Mouse (Mus musculus) testis, adult 2 months (tissue): ENCODE measurements around the gene Pfn4. TPM values are rescaled to one million over a fixed set of nuclear protein-coding genes. Genes with fewer than 3 reads are reported as not detected.
A peak's percentile ranks its signal among the peaks of the same experiment; 100 is the strongest.
"Not testable (repeated sequence)": the region's sequence is repeated elsewhere in the genome, so short reads cannot be mapped to it uniquely, and the experiment has no call there.

Experiments used
- H3K27ac ChIP-seq: fragments of 200-500 bp; 2 replicates; pipeline ENCODE4 v1.5.1; 2012; ENCODE audit warnings: low read depth, low read length; ENCODE audit not compliant: control insufficient read depth, insufficient read depth
- H3K27me3 ChIP-seq: fragments of 200-500 bp; 2 replicates; pipeline ENCODE4 v1.6.1; 2012; ENCODE audit warnings: mild to moderate bottlenecking, low read length, moderate library complexity; ENCODE audit not compliant: control insufficient read depth, insufficient read depth
- H3K36me3 ChIP-seq: fragments of 200-500 bp; 2 replicates; pipeline ENCODE4 v1.6.1; 2012; ENCODE audit warnings: mild to moderate bottlenecking, low read length; ENCODE audit not compliant: control insufficient read depth, insufficient read depth
- H3K4me1 ChIP-seq: fragments of 200-500 bp; 2 replicates; pipeline ENCODE4 v1.6.1; 2012; ENCODE audit warnings: low read length; ENCODE audit not compliant: control insufficient read depth, insufficient read depth
- H3K4me3 ChIP-seq: fragments of 200-500 bp; 2 replicates; pipeline ENCODE4 v1.5.1; 2012; ENCODE audit warnings: low read depth, mild to moderate bottlenecking, low read length, moderate library complexity, mixed read lengths; ENCODE audit not compliant: control insufficient read depth
- CTCF ChIP-seq: fragments of 200-500 bp; IDR thresholded peaks from 2 replicates; pipeline ENCODE4 v1.5.1; 2012; ENCODE audit warnings: low read depth, mild to moderate bottlenecking, inconsistent platforms, low read length, moderate library complexity; ENCODE audit not compliant: control insufficient read depth, insufficient read depth, insufficient replicate concordance
- POLR2A ChIP-seq: fragments of 200-500 bp; IDR thresholded peaks from 2 replicates; pipeline ENCODE4 v1.6.1; 2012; ENCODE audit warnings: low read depth, mild to moderate bottlenecking, inconsistent platforms, low read length, moderate library complexity; ENCODE audit not compliant: control insufficient read depth
- polyA plus RNA-seq: library from polyadenylated mRNA; depleted of rRNA; stranded (reverse); fragments of >200 nt; gene quantifications from 2 replicates; pipeline ENCODE4 v1.2.3, GENCODE M21; 2012

Pfn4 gene
- polyA plus RNA-seq, 1 experiment: 173 TPM

- TF ChIP-seq POLR2A: peak; percentile 95
- TF ChIP-seq CTCF: no peak
- no peaks in the 10 kb centered on the region for H3K36me3 ChIP-seq
- no peaks in the 10 kb centered on the region for H3K27me3 ChIP-seq
- H3K27ac ChIP-seq: peak within 1 kb of the TSS; percentile 86
- H3K4me1 ChIP-seq: peaks cover 3% of the 10 kb centered on the region
- peak within 1 kb of the TSS; percentile 88 for H3K4me3 ChIP-seq
These were observed 30.7 kb upstream of the Pfn4 start, which contains the start of gene Fam228a for GRCm38 (mm10) chr12:4738031-4738576. Fam228a (minus strand) TSS chr12:4738430.

GRCm38 (mm10) chr12:4740823-4741222 is 28.0 kb upstream of the Pfn4 start:
- Histone ChIP-seq H3K27ac (no peak overlapping the region), H3K4me1 (peaks cover 3% of the 10 kb centered on the region), H3K27me3 (no peaks in the 10 kb centered on the region), H3K4me3 (no peak overlapping the region), H3K36me3 (no peaks in the 10 kb centered on the region)
- no peak for TF ChIP-seq POLR2A
- no peak for TF ChIP-seq CTCF

GRCm38 (mm10) chr12:4742183-4742582 is 26.6 kb upstream of the Pfn4 start:
- H3K36me3 ChIP-seq: no peaks in the 10 kb centered on the region
- TF ChIP-seq POLR2A: no peak
- TF ChIP-seq CTCF: no peak
- no peak overlapping the region for H3K27ac ChIP-seq
- peaks cover 3% of the 10 kb centered on the region for H3K4me1 ChIP-seq
- H3K4me3 ChIP-seq: no peak overlapping the region
- H3K27me3 ChIP-seq: no peaks in the 10 kb centered on the region

GRCm38 (mm10) chr12:4744486-4744885 is 24.3 kb upstream of the Pfn4 start:
- Histone ChIP-seq H3K36me3 (no peaks in the 10 kb centered on the region), H3K4me3 (no peak overlapping the region), H3K4me1 (no peaks in the 10 kb centered on the region), H3K27me3 (no peaks in the 10 kb centered on the region), H3K27ac (no peak overlapping the region)
- TF ChIP-seq POLR2A: no peak
- TF ChIP-seq CTCF: no peak

- not testable (repeated sequence) for H3K4me3 ChIP-seq, H3K27ac ChIP-seq, H3K4me1 ChIP-seq, H3K27me3 ChIP-seq, H3K36me3 ChIP-seq
These were observed 14.4 kb upstream of the Pfn4 start for GRCm38 (mm10) chr12:4754451-4754850.

GRCm38 (mm10) chr12:4757060-4757459 is 11.8 kb upstream of the Pfn4 start:
- Histone ChIP-seq H3K36me3 (no peaks in the 10 kb centered on the region), H3K27me3 (no peaks in the 10 kb centered on the region), H3K4me1 (no peaks in the 10 kb centered on the region), H3K4me3 (no peak overlapping the region), H3K27ac (no peak overlapping the region)
- TF ChIP-seq POLR2A (no peak), CTCF (no peak)

GRCm38 (mm10) chr12:4769333-4769723 is 506 bp downstream of the Pfn4 start:
- Histone ChIP-seq H3K36me3 (no peaks in the 10 kb centered on the region), H3K4me3 (peak overlapping the region; percentile 91), H3K27me3 (no peaks in the 10 kb centered on the region), H3K27ac (peak overlapping the region; percentile 93), H3K4me1 (no peaks in the 10 kb centered on the region; the same call in none of the 2 replicates)
- TF ChIP-seq CTCF: no peak
- 0 out of 2 replicates have a peak, but pooled peaks have one; percentile 6 for TF ChIP-seq POLR2A

- no peaks in the 10 kb centered on the region for H3K27me3 ChIP-seq
- TF ChIP-seq POLR2A (no peak), CTCF (no peak)
- H3K4me3 ChIP-seq: peak overlapping the region; percentile 39
- H3K4me1 ChIP-seq: no peaks in the 10 kb centered on the region; the same call in none of the 2 replicates
- no peaks in the 10 kb centered on the region; the same call in 1 of the 2 replicates for H3K36me3 ChIP-seq
- H3K27ac ChIP-seq: no peak overlapping the region
These were observed 6.2 kb downstream of the Pfn4 start for GRCm38 (mm10) chr12:4774895-4775587.
